Mouse (Mus musculus) thymus, postnatal 10 days (tissue): ENCODE measurements around the gene Epha8.

Source experiments
- DNase-seq, 2 experiments: peaks; one replicate each; pipeline ENCODE4 v3.0.0; 2021; ENCODE audit warnings: low spot score in 2 of 2

Epha8 gene

GRCm38 (mm10) chr4:136954562-136954961 is 2.1 kb downstream of the Epha8 start:
- DNase-seq: no peak

DNA sequence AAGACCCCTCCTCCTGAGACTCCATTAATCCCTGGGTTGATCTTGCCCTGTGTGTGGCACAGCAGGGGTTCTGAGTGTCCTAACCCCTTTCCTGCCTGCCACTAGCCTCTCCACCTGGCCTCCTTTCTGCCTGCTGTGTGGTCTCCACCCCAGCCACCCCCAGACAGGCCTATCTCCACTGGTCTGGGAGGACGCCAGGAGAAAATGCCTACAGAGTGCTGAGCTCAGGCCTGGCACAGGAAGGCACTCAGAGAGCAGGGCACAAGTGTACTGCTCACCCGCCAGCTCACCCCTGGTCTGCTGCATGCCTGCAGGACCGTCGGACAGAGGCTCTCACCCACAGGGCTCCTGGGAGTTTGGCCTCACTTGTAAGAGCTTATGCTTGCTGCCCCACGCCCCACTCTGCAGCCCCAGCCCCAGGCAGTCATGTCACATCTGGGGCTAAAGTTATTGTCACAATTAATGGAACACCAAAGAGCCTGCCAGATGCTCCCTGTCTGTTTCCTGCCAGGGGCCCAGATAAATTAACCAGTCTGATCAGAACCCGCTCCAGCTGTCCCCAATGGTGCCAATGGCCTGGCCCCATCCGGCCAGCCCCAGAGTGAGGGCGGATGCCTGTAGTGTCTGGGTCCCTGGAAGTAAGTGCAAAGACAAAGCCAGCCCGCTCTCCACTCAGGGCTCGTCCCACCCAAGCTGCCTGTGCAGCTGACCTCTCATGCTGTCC is 7.2 kb downstream of the Epha8 start:
- DNase-seq: no peak

DNA sequence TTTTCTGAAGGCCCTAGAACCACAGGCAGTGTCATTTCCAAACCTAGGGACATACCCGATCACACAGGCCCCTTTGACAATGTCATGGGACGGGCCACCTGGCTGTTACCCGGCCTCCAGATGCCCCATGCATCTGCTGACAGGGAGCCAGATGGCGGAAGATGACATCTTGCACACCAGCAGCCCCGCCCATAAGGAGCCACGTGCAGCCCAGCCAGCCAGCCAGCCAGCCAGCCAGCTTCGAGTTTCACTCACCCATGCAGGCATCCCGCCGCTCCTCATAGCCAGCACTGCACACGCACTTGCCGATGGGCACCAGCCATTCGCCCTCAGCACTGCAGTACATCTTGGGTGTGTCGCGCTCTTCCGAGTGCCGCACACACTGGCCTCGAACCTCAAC is 11.2 kb downstream of the Epha8 start:
- DNase-seq: no peak

DNA sequence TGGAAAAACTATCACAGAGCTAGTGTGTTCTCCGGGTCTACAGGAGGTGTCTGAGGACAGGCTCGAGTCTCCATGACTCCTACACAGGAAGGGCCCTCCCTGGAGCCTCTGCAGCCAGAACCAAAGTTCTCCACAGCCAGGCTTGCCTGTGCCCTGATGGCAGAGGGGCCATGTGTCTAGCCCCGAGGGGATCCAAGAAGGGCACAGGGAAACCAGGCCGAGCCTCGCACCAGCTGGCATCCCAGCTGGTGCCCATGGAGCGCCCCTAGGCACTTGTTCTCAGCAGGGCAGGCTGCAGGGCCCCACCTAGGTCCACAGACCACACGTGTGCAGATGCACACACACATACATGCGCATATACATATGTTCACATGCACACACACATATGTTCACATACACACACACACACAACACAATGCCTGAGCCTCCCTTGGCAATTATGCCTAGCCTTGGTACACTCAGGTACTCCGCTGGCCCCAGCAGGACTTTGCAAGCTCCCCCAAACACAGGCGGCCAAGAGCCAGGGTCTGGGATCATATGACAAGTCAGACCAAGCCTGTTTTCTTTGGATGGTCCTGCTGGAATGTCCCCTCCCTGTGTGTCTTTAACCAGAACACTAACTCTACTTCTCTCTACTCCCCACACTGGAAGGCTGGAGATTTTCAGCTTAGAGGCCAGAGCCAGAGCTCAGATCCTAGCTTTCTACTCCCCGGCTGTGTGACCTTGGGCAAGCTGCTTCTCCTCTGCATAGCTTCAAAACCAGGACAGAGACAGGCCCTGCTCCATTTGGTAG is 11.9 kb downstream of the Epha8 start:
- no peak for DNase-seq

- DNase-seq: no peak
Observed at GRCm38 (mm10) chr4:136943175-136943574, 13.4 kb downstream of the Epha8 start.

DNA sequence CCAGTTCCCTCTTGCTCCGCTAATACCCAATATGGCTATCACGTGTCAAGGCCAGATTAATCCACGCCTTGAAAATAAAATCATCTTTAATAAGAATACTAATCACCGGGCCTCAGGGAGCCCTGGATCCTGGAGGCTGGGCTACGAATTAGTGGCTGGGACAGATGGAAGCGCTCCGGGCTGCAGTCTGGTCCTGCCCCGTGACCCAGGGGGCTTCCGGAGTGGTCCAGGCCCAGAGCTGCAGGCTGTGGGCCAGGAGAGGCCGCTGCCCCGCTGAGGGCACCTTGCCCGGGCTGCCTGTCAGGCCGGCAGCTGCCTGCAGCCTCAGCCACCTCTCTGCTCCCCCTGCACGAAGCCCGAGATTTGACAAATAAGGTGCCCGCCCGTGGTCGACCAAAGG is 13.9 kb downstream of the Epha8 start:
- DNase-seq: no peak

- no peak for DNase-seq
Observed at GRCm38 (mm10) chr4:136937935-136938334, 18.7 kb downstream of the Epha8 start.

DNA sequence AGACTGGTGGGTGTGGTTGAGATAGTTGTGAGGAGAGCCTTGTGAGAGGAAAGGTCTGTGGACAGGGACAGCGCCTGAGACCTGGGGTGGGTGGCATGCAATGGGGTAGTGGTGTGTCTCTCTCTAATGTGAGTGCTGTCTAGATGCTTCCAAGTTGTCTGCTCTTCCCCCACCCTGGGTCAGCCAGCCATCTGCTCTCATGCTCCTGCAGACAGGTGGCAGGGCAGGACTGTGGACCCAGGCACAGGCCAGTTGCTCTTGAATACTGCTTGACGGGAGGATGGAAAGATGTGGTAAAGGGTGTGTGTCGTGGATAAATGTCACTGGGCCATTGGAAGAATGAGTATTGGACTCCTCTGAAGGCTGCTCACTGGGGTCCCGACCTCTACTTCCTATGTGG is 19.3 kb downstream of the Epha8 start:
- no peak for DNase-seq

- DNase-seq: no peak
Observed at GRCm38 (mm10) chr4:136934746-136935613, 21.6 kb downstream of the Epha8 start.

- no peak for DNase-seq
Observed at GRCm38 (mm10) chr4:136930474-136930873, 26.1 kb downstream of the Epha8 start.

- DNase-seq: peak in 1 of 2 experiments; percentile 32
Observed at GRCm38 (mm10) chr4:136928928-136929327, 27.7 kb downstream of the Epha8 start.

- no peak for DNase-seq
Observed at GRCm38 (mm10) chr4:136925804-136926203, 30.8 kb downstream of the Epha8 start.

DNA sequence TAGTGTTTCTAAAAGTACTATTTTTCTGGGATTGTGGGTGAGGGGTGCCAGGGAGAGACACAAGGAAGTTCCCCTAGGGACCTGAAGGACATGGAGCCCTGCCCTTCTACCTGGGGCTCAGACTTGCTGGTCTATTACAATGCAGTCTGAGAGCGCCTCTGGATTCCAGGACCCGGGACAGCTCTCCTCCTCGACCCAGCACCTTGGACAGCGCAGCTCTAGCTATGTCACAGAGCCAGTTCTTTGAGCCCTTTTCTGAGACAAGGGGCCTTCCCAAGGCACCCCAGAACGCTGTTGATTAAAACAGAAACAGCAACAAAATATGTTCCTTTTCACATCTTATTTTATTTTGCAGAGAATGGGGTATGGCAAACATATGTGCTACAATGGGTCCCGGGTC is 32.1 kb downstream of the Epha8 start:
- DNase-seq: peak; percentile 6 to 66

GRCm38 (mm10) chr4:136919526-136919925 is 37.1 kb downstream of the Epha8 start:
- DNase-seq: no peak

- DNase-seq: no peak
Observed at GRCm38 (mm10) chr4:136918834-136919233, 37.8 kb downstream of the Epha8 start.

- DNase-seq: no peak
Observed at GRCm38 (mm10) chr4:136917165-136917524, 39.5 kb downstream of the Epha8 start.

- no peak for DNase-seq
Observed at GRCm38 (mm10) chr4:136916359-136917164, 40.1 kb downstream of the Epha8 start.

GRCm38 (mm10) chr4:136912841-136913240 is 43.8 kb downstream of the Epha8 start:
- DNase-seq: no peak

DNA sequence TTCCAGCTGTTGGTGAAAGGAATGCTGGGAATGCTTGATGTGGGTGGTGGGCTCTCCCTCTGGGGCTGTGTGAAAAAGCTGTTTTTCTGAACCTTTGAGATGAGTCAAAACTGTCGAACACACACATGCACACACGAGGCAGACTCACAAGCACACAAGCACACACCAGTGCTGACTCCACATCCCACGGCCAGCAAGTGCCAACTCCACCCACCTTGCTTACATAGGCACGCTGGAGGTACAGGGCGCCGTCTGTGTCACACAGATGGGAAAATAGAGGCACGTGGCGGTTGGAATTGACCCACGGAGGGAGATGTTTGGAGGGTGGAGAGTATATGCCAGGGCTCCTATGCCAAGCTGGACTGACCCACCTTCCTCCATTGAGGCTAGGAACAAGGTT is 44.8 kb downstream of the Epha8 start:
- DNase-seq: no peak

DNA sequence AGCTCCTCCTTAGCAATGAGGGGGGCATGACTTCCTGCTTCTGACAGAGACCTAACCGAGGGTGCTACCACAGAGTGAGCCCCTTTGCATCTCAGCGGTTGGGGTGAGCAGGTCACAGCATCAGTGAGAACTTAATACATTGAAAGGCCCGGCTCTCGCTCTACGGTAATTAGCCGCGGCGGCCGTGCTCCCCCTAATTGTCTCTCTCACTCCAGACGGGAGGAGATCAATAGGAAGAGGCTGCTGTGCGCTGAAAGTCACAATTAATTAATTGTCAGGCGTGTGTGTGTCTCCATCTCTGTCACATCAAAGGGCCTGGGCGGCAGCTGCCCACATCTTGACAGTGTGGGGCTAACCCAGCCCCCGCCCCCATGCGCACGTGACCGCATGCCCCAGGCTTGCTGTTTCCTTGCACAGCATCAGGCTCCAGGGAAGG is 45.4 kb downstream of the Epha8 start:
- DNase-seq: no peak

DNA sequence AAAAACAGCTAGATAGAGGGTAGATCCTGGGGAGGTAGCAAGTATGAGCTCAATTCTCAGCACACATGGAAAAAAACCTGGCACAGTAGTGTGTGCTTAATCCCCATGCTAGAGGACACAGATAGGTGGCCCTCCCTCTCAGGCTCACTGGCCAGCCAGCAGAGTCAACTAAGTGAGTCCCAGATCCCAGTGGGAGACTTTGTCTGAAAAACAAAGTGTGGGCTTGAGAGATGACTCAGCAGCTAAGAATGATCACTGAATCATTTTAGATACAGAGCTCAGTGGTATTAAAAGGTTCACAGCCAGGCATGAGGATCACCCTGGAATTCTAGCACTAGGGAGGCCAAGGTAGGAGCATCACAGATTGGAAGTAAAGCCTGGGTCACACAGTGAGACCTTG is 48.8 kb downstream of the Epha8 start:
- no peak for DNase-seq
